Mouse (Mus musculus) bone marrow, adult 2 months (tissue): ENCODE data around the gene Ifngr2. TPM values are rescaled to one million over a fixed set of nuclear protein-coding genes. Genes with fewer than 3 reads are reported as not detected.

ENCODE experiments used
- H3K27ac ChIP-seq: fragments of 200-500 bp; 2 replicates; pipeline ENCODE4 v1.5.1; 2012; ENCODE audit warnings: low read depth, mild to moderate bottlenecking, control low read depth, inconsistent platforms, low read length; ENCODE audit not compliant: control insufficient read depth, poor library complexity, insufficient read depth
- H3K4me1 ChIP-seq: fragments of 200-500 bp; 2 replicates; pipeline ENCODE4 v1.6.1; 2011; ENCODE audit warnings: low read length; ENCODE audit not compliant: control insufficient read depth, insufficient read depth
- H3K4me3 ChIP-seq: fragments of 200-500 bp; replicated peaks from 2 replicates; pipeline ENCODE3; 2011; ENCODE audit warnings: mild to moderate bottlenecking, low read depth, low read length, control low read depth; ENCODE audit not compliant: control insufficient read depth
- CTCF ChIP-seq: fragments of 200-500 bp; IDR thresholded peaks from 2 replicates; pipeline ENCODE4 v1.5.1; 2011; ENCODE audit warnings: low read length, control low read depth; ENCODE audit not compliant: control insufficient read depth, insufficient read depth
- POLR2A ChIP-seq: fragments of 200-500 bp; IDR thresholded peaks from 2 replicates; pipeline ENCODE4 v1.6.1; 2011; ENCODE audit warnings: low read depth, mild to moderate bottlenecking, control low read depth, low read length, borderline replicate concordance; ENCODE audit not compliant: control insufficient read depth
- WGBS: fragments of 180-500 bp; shearing (Covaris S2); methylation state at CpG from one replicate; pipeline ENCODE4 v1.1.7; 2018; 5-methylcytosine and 5-hydroxymethylcytosine counted together
- polyA plus RNA-seq: library from polyadenylated mRNA; stranded (reverse); fragments of >200 nt; gene quantifications from 2 replicates; pipeline ENCODE4 v1.2.4, GENCODE M21; 2011; ENCODE audit warnings: low replicate concordance; ENCODE audit not compliant: missing spikeins, insufficient read depth, insufficient read length

Gene Ifngr2
- polyA plus RNA-seq, 1 experiment, result 27.7 TPM

GRCm38 (mm10) chr16:91541573-91542081, 5.2 kb upstream of the Ifngr2 start:
- H3K4me1 ChIP-seq, result peaks cover 13% of the 10 kb centered on the region
- TF ChIP-seq CTCF (no peak), POLR2A (no peak)
- H3K27ac ChIP-seq, result no peak overlapping the region
- H3K4me3 ChIP-seq, result no peak overlapping the region
- 58% methylated on average over 10 of the region's 10 CpGs for WGBS

- Histone ChIP-seq H3K4me3 (no peak overlapping the region), H3K27ac (no peak overlapping the region), H3K4me1 (peaks cover 9% of the 10 kb centered on the region; the same call in 1 of the 2 replicates)
- WGBS, result 89% methylated on average over 1 of the region's 1 CpGs
- no peak for TF ChIP-seq POLR2A
- TF ChIP-seq CTCF, result no peak
Observed at GRCm38 (mm10) chr16:91543619-91544018, 3.3 kb upstream of the Ifngr2 start.

GRCm38 (mm10) chr16:91545597-91546281, 1.1 kb upstream of the Ifngr2 start:
- H3K4me3 ChIP-seq, result peak overlapping the region; percentile 67
- WGBS, result 4% methylated on average over 10 of the region's 10 CpGs
- TF ChIP-seq CTCF (no peak), POLR2A (no peak)
- H3K27ac ChIP-seq, result peak overlapping the region; percentile 90
- peaks cover 9% of the 10 kb centered on the region; the same call in 1 of the 2 replicates for H3K4me1 ChIP-seq

- H3K4me3 ChIP-seq, result peak overlapping the region; percentile 67
- TF ChIP-seq POLR2A (peak; percentile 59; the same call in 1 of the 2 replicates), CTCF (no peak)
- 2% methylated on average over 14 of the region's 14 CpGs for WGBS
- peak overlapping the region; percentile 90 for H3K27ac ChIP-seq
- H3K4me1 ChIP-seq, result peaks cover 10% of the 10 kb centered on the region; the same call in 1 of the 2 replicates
Observed at GRCm38 (mm10) chr16:91546391-91546835, 459 bp upstream of the Ifngr2 start.

GRCm38 (mm10) chr16:91547974-91548373, 1.1 kb downstream of the Ifngr2 start:
- 12% methylated on average over 5 of the region's 5 CpGs for WGBS

GRCm38 (mm10) chr16:91548586-91548985, 1.7 kb downstream of the Ifngr2 start:
- Histone ChIP-seq H3K4me3 (peak overlapping the region; percentile 61), H3K4me1 (peaks cover 10% of the 10 kb centered on the region; the same call in 1 of the 2 replicates), H3K27ac (peak overlapping the region; percentile 15; the same call in 1 of the 2 replicates)
- no peak for TF ChIP-seq CTCF
- TF ChIP-seq POLR2A, result no peak
- WGBS, result 22% methylated on average over 5 of the region's 5 CpGs

More at GRCm38 (mm10) chr16:91547974-91548373, 1.1 kb downstream of the Ifngr2 start:
- no peak for TF ChIP-seq CTCF
- no peak for TF ChIP-seq POLR2A
- Histone ChIP-seq H3K4me1 (peaks cover 10% of the 10 kb centered on the region; the same call in 1 of the 2 replicates), H3K4me3 (peak overlapping the region; percentile 89), H3K27ac (peak overlapping the region; percentile 97)

- no peak for TF ChIP-seq POLR2A
- no peak for TF ChIP-seq CTCF
- Histone ChIP-seq H3K27ac (no peak overlapping the region; the same call in 1 of the 2 replicates), H3K4me3 (peak overlapping the region; percentile 61), H3K4me1 (peaks cover 10% of the 10 kb centered on the region; the same call in 1 of the 2 replicates)
- WGBS, result 59% methylated on average over 2 of the region's 2 CpGs
Observed at GRCm38 (mm10) chr16:91548996-91549395, 2.1 kb downstream of the Ifngr2 start.

GRCm38 (mm10) chr16:91549616-91550015, 2.7 kb downstream of the Ifngr2 start:
- Histone ChIP-seq H3K27ac (no peak overlapping the region), H3K4me1 (peaks cover 10% of the 10 kb centered on the region; the same call in 1 of the 2 replicates), H3K4me3 (no peak overlapping the region)
- no peak for TF ChIP-seq POLR2A
- no peak for TF ChIP-seq CTCF
- 66% methylated on average over 5 of the region's 5 CpGs for WGBS

GRCm38 (mm10) chr16:91551081-91551524, 4.2 kb downstream of the Ifngr2 start:
- Histone ChIP-seq H3K4me1 (peaks cover 6% of the 10 kb centered on the region; the same call in 1 of the 2 replicates), H3K4me3 (no peak overlapping the region)

More at GRCm38 (mm10) chr16:91551081-91551524, 4.2 kb downstream of the Ifngr2 start:
- no peak overlapping the region for H3K27ac ChIP-seq
- TF ChIP-seq POLR2A, result no peak
- no peak for TF ChIP-seq CTCF
- 52% methylated on average over 10 of the region's 10 CpGs for WGBS
